Mouse (Mus musculus): ENCODE data around the gene B3gnt3.

GRCm38 (mm10) chr8:71707874-71708273, 6.3 kb upstream of the B3gnt3 start:
- no peak for TF ChIP-seq POLR2A (IDR thresholded peaks at IDR 0.05; ENCODE audit: borderline replicate concordance, extremely low read depth, insufficient read depth, insufficient read length, poor library complexity, severe bottlenecking)
- TF ChIP-seq CTCF (IDR thresholded peaks at IDR 0.05; ENCODE audit: borderline replicate concordance, extremely low read depth, insufficient read depth, insufficient read length): peak; percentile 76

Data from brain, embryonic 14.5 days (tissue).